Mouse (Mus musculus): Measurements from ENCODE around the gene Zfp385a.

Gene Zfp385a

DNA sequence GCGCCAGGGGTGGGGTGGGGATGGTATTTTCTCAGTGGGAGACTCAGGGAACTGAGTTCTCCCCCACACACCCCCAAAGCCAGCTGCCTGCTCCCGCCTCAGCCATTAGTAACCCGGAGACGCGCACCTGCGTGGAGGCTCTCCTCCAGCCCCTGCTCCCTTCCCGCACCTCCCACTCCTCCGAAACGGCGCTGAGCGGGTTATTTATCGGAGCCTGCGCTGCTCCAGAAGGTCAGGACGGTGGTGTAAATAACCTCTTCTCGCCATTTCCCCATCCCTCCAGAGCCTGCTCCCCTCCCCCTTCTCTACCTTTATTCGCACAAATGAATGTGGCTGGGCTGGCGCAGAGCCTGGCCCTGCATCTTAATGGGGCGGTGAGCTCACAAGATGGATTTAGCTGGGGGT is 39.8 kb downstream of the Zfp385a start:
- Histone ChIP-seq H3K4me1 (replicated peaks; ENCODE audit: low read depth, low read length) (peaks cover 96% of the 10 kb centered on the region), H3K27me3 (ENCODE audit: insufficient read depth, low read length) (peaks cover 38% of the 10 kb centered on the region), H3K4me3 (replicated peaks; ENCODE audit: low read length) (peak overlapping the region; percentile 62)

DNA sequence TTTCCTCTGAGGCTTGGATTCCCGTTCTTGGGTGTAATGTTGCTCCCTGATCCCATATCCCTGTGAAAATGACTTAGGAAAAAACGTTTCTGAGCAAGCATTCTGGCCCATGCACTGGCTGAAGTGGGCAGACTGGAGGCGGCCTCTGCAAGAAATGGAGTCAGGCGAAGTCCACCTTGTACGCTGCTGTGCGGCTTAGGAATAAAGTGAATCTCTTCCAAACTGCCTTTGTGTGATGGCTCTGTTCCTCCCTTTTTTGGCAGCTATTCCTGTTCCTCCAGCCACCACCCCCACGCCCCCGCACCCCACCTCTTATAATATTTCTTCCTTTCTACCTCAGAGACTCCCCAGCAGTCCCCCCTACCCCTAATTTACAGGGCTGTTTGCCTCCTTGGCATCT is 40.2 kb downstream of the Zfp385a start:
- Histone ChIP-seq H3K4me3 (replicated peaks; ENCODE audit: low read length) (peak overlapping the region; percentile 62), H3K4me1 (replicated peaks; ENCODE audit: low read depth, low read length) (peaks cover 98% of the 10 kb centered on the region), H3K9me3 (ENCODE audit: low read length) (no peaks in the 10 kb centered on the region), H3K36me3 (ENCODE audit: insufficient read depth, low read length) (peaks cover 54% of the 10 kb centered on the region), H3K27me3 (ENCODE audit: insufficient read depth, low read length) (peaks cover 36% of the 10 kb centered on the region)
- TF ChIP-seq POU5F1 (IDR thresholded peaks at IDR 0.05; ENCODE audit: borderline replicate concordance, low read length), result no peak
- no peak for TF ChIP-seq CTCF (conservative IDR thresholded peaks at IDR 0.05; ENCODE audit: low read length)
- no peak for TF ChIP-seq NANOG (IDR thresholded peaks at IDR 0.05; ENCODE audit: borderline replicate concordance, low read length)

More for the DNA sequence above, 39.8 kb downstream of the Zfp385a start:
- H3K36me3 ChIP-seq (ENCODE audit: insufficient read depth, low read length), result peaks cover 50% of the 10 kb centered on the region
- no peaks in the 10 kb centered on the region for H3K9me3 ChIP-seq (ENCODE audit: low read length)
- TF ChIP-seq NANOG (IDR thresholded peaks at IDR 0.05; ENCODE audit: borderline replicate concordance, low read length) (no peak), CTCF (conservative IDR thresholded peaks at IDR 0.05; ENCODE audit: low read length) (no peak), POU5F1 (IDR thresholded peaks at IDR 0.05; ENCODE audit: borderline replicate concordance, low read length) (no peak)

DNA sequence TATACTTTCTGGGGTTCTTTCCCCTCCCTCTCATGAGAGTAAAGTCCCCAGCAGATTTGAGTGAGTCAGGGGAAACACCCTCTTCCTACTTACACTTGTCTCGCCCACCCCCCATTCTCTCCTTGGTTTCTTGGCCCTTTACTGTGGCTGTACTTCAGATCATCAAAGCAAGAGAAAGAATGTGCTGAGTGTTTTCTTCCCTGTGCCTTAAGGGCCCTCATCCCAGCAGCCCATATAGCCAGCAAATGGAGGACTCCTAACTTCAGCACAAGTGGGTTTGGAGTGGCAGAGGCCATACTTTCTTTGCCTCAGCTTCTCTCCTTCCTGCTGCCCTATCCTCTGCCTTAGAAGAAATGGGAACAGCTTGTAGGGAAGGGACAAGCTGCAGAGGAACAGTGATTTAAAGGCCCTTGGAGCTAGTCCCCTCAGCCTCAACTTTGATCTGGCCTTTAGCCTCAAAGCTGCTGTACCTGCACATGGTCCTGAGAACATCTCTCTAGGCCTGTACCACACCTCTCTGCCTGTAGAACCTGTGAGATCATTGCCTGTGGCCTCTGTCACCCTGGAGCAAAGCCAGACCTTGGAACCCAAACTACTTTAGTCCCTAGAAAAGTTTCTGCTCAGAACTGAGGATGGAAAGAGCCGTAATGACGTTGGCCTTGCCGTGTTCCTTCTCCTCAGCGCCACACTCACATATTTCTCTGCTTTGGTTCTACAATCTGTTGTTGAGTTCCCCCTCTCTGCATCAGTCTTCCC is 40.9 kb downstream of the Zfp385a start:
- Histone ChIP-seq H3K4me3 (replicated peaks; ENCODE audit: low read length) (peak overlapping the region; percentile 62; the same call in 1 of the 2 replicates), H3K36me3 (ENCODE audit: insufficient read depth, low read length) (peaks cover 57% of the 10 kb centered on the region), H3K9me3 (ENCODE audit: low read length) (no peaks in the 10 kb centered on the region), H3K27me3 (ENCODE audit: insufficient read depth, low read length) (peaks cover 30% of the 10 kb centered on the region), H3K4me1 (replicated peaks; ENCODE audit: low read depth, low read length) (peaks cover 95% of the 10 kb centered on the region)
- no peak for TF ChIP-seq CTCF (conservative IDR thresholded peaks at IDR 0.05; ENCODE audit: low read length)
- TF ChIP-seq POU5F1 (IDR thresholded peaks at IDR 0.05; ENCODE audit: borderline replicate concordance, low read length), result no peak
- TF ChIP-seq NANOG (IDR thresholded peaks at IDR 0.05; ENCODE audit: borderline replicate concordance, low read length), result no peak

DNA sequence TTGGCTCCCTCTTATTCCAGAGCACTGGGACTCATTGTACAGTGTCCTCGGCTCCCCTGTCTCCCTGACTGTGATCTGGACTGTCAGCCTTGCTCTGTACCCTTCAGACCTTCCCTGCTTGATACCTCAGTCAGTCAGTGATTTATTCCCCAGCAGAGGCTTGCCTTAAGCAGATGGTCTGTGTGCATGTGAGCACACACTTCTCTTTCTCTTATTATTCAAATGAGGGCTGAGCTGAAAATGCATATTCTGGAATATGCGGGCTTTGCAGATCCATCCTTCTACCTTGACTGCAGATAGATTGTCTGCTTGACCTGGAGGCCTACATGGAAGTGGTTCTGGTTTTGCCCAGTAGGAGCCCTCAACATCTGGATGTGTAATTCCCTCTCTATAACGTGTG is 41.9 kb downstream of the Zfp385a start:
- peaks cover 85% of the 10 kb centered on the region for H3K4me1 ChIP-seq (replicated peaks; ENCODE audit: low read depth, low read length)
- TF ChIP-seq CTCF (conservative IDR thresholded peaks at IDR 0.05; ENCODE audit: low read length), result no peak
- TF ChIP-seq NANOG (IDR thresholded peaks at IDR 0.05; ENCODE audit: borderline replicate concordance, low read length), result no peak
- no peak for TF ChIP-seq POU5F1 (IDR thresholded peaks at IDR 0.05; ENCODE audit: borderline replicate concordance, low read length)
- peaks cover 20% of the 10 kb centered on the region for H3K27me3 ChIP-seq (ENCODE audit: insufficient read depth, low read length)
- H3K9me3 ChIP-seq (ENCODE audit: low read length), result no peaks in the 10 kb centered on the region
- no peak overlapping the region for H3K4me3 ChIP-seq (replicated peaks; ENCODE audit: low read length)
- H3K36me3 ChIP-seq (ENCODE audit: insufficient read depth, low read length), result peaks cover 67% of the 10 kb centered on the region

DNA sequence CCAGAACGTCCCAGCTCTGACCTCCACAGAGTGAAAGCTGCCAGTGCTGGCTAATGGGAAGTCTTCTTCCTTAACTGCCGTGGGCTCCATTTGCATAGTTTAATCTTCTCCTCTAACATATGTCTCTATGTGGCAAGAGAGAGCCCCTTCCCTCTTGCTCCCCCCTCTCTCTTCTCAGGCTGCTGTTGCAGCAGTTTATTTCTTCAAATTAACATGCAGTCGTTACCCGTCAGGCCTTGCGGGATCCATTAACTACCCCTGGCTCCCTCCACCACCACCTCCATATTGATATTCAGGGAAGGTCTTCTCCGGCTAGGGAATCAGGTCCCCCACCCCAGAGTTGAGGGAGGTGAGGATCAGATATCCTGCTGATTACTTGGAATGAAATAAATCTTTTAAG is 42.6 kb downstream of the Zfp385a start:
- H3K27me3 ChIP-seq (ENCODE audit: insufficient read depth, low read length), result peaks cover 14% of the 10 kb centered on the region
- H3K36me3 ChIP-seq (ENCODE audit: insufficient read depth, low read length), result peaks cover 74% of the 10 kb centered on the region
- H3K9me3 ChIP-seq (ENCODE audit: low read length), result no peaks in the 10 kb centered on the region
- TF ChIP-seq CTCF (conservative IDR thresholded peaks at IDR 0.05; ENCODE audit: low read length), result no peak
- TF ChIP-seq POU5F1 (IDR thresholded peaks at IDR 0.05; ENCODE audit: borderline replicate concordance, low read length), result no peak
- TF ChIP-seq NANOG (IDR thresholded peaks at IDR 0.05; ENCODE audit: borderline replicate concordance, low read length), result no peak
- peaks cover 77% of the 10 kb centered on the region for H3K4me1 ChIP-seq (replicated peaks; ENCODE audit: low read depth, low read length)
- H3K4me3 ChIP-seq (replicated peaks; ENCODE audit: low read length), result no peak overlapping the region

DNA sequence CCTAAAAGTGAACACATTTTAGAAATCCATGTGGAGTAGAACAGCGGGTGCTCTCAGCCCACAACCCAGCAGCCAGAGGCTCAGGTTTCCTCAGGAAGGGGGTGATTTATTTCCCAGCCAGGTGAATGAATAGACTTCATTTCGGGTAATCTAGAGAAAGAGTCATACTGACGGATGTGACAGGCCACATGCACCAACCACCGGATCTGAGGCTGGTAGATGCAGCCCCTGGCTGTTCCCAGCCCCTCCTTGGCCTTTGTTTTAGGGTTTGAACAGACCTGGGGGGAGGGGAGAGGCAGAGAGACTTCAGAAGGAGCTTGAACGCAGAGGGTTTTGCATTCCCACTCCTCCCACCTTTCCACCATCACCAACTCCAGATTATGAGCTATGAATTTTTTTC is 44.0 kb downstream of the Zfp385a start:
- TF ChIP-seq NANOG (IDR thresholded peaks at IDR 0.05; ENCODE audit: borderline replicate concordance, low read length) (no peak), POU5F1 (IDR thresholded peaks at IDR 0.05; ENCODE audit: borderline replicate concordance, low read length) (no peak), CTCF (conservative IDR thresholded peaks at IDR 0.05; ENCODE audit: low read length) (no peak)
- Histone ChIP-seq H3K4me1 (replicated peaks; ENCODE audit: low read depth, low read length) (peaks cover 64% of the 10 kb centered on the region), H3K4me3 (replicated peaks; ENCODE audit: low read length) (peak overlapping the region; percentile 29; the same call in 1 of the 2 replicates), H3K27me3 (ENCODE audit: insufficient read depth, low read length) (peaks cover 5% of the 10 kb centered on the region), H3K9me3 (ENCODE audit: low read length) (no peaks in the 10 kb centered on the region), H3K36me3 (ENCODE audit: insufficient read depth, low read length) (peaks cover 86% of the 10 kb centered on the region)

DNA sequence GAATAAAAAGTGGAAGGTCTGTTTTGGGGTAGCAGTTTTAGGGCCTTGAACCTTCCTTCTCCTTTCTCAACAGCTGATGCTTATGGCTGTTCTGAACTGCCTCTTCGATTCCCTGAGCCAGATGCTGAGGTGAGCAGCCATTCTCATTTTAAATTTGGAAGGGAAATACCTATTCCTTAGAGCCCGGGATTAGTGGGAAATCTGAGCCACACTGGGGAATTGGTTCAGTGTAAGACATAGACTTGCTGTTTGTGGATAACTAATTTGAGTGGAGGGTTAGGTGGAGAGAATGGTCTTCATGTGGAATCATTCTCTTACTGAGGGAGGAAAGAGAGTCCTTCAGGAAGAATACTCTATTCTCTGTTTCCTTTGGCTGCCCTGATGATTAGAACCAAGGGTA is 45.2 kb downstream of the Zfp385a start:
- peaks cover 95% of the 10 kb centered on the region for H3K36me3 ChIP-seq (ENCODE audit: insufficient read depth, low read length)
- peaks cover 56% of the 10 kb centered on the region for H3K4me1 ChIP-seq (replicated peaks; ENCODE audit: low read depth, low read length)
- H3K9me3 ChIP-seq (ENCODE audit: low read length), result no peaks in the 10 kb centered on the region
- TF ChIP-seq POU5F1 (IDR thresholded peaks at IDR 0.05; ENCODE audit: borderline replicate concordance, low read length) (no peak), CTCF (conservative IDR thresholded peaks at IDR 0.05; ENCODE audit: low read length) (no peak), NANOG (IDR thresholded peaks at IDR 0.05; ENCODE audit: borderline replicate concordance, low read length) (no peak)
- no peak overlapping the region for H3K4me3 ChIP-seq (replicated peaks; ENCODE audit: low read length)
- no peaks in the 10 kb centered on the region for H3K27me3 ChIP-seq (ENCODE audit: insufficient read depth, low read length)

DNA sequence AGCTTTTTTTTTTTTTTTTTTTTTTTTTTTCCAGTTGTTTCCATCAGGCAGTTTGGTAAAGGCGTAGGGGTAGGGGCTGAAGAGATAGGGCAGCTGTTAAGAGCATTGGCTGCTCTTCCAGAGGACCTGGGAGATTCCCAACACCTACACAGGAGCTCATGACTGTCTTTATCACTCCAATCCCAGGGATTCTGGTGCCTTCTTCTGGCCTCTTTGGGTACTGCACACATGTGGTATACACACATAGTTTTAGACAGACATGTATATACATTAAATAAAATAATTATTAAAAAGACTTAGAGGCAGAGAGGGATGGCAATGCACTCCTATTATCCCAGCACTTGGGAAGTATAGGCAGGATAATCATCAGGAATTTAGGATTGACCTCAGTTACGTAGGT is 46.5 kb downstream of the Zfp385a start:
- TF ChIP-seq POU5F1 (IDR thresholded peaks at IDR 0.05; ENCODE audit: borderline replicate concordance, low read length) (no peak), NANOG (IDR thresholded peaks at IDR 0.05; ENCODE audit: borderline replicate concordance, low read length) (no peak), CTCF (conservative IDR thresholded peaks at IDR 0.05; ENCODE audit: low read length) (peak; percentile 72)
- H3K4me3 ChIP-seq (replicated peaks; ENCODE audit: low read length), result no peak overlapping the region
- peaks cover 95% of the 10 kb centered on the region for H3K36me3 ChIP-seq (ENCODE audit: insufficient read depth, low read length)

More for the DNA sequence above, 46.5 kb downstream of the Zfp385a start:
- H3K27me3 ChIP-seq (ENCODE audit: insufficient read depth, low read length), result no peaks in the 10 kb centered on the region
- H3K4me1 ChIP-seq (replicated peaks; ENCODE audit: low read depth, low read length), result peaks cover 52% of the 10 kb centered on the region
- no peaks in the 10 kb centered on the region for H3K9me3 ChIP-seq (ENCODE audit: low read length)

Data from E14TG2a.4 (cell line).